Mouse (Mus musculus) intestine, embryonic 15.5 days (tissue): Measurements from ENCODE around the gene Rc3h1. TPM values are rescaled to one million over a fixed set of nuclear protein-coding genes. Genes with fewer than 3 reads are reported as not detected.
A peak's percentile ranks its signal among the peaks of the same experiment; 100 is the strongest.
"Not testable (repeated sequence)": the region's sequence is repeated elsewhere in the genome, so short reads cannot be mapped to it uniquely, and the experiment has no call there.

ENCODE experiments used
- ATAC-seq: fragments of 200-750 bp; cut with Nextera tagmentation; 2 replicates; pipeline ENCODE4 v1.8.0; 2017; ENCODE audit warnings: moderate TSS enrichment, moderate library complexity
- H3K27ac ChIP-seq: fragments of 300-500 bp; sonication (generic); 2 replicates; pipeline ENCODE4 v1.5.1; 2015; ENCODE audit warnings: mild to moderate bottlenecking, inconsistent platforms
- H3K27me3 ChIP-seq: fragments of 300-500 bp; sonication (generic); replicated peaks from 2 replicates; pipeline ENCODE4 v1.6.1; 2015; ENCODE audit warnings: inconsistent platforms
- H3K36me3 ChIP-seq: fragments of 300-500 bp; sonication (generic); 2 replicates; pipeline ENCODE4 v1.6.1; 2015; ENCODE audit warnings: inconsistent platforms
- H3K4me1 ChIP-seq: fragments of 300-500 bp; sonication (generic); replicated peaks from 2 replicates; pipeline ENCODE4 v1.6.1; 2015; ENCODE audit warnings: inconsistent platforms
- H3K4me2 ChIP-seq: fragments of 300-500 bp; sonication (generic); replicated peaks from 2 replicates; pipeline ENCODE4 v1.6.1; 2015; ENCODE audit warnings: mild to moderate bottlenecking, inconsistent platforms
- H3K4me3 ChIP-seq: fragments of 300-500 bp; sonication (generic); replicated peaks from 2 replicates; pipeline ENCODE4 v1.5.1; 2015; ENCODE audit warnings: inconsistent platforms
- H3K9ac ChIP-seq: fragments of 300-500 bp; sonication (generic); 2 replicates; pipeline ENCODE4 v1.6.1; 2015; ENCODE audit warnings: inconsistent platforms
- H3K9me3 ChIP-seq: fragments of 300-500 bp; sonication (generic); 2 replicates; pipeline ENCODE4 v1.6.1; 2016; ENCODE audit warnings: inconsistent platforms
- WGBS: fragments of 180-500 bp; shearing (Covaris S2); methylation state at CpG from one replicate; pipeline ENCODE4 v1.1.7; 2015; 5-methylcytosine and 5-hydroxymethylcytosine counted together
- polyA plus RNA-seq: library from polyadenylated mRNA; unstranded; fragments of >200 nt; fragmentation: Nextera tagmentation; extraction: Ambion mirVana; gene quantifications from 2 replicates; pipeline ENCODE4 v1.2.1, GENCODE M21; 2015

Rc3h1 gene
- 7.5 and 8.0 TPM in 2 replicates for polyA plus RNA-seq

DNA sequence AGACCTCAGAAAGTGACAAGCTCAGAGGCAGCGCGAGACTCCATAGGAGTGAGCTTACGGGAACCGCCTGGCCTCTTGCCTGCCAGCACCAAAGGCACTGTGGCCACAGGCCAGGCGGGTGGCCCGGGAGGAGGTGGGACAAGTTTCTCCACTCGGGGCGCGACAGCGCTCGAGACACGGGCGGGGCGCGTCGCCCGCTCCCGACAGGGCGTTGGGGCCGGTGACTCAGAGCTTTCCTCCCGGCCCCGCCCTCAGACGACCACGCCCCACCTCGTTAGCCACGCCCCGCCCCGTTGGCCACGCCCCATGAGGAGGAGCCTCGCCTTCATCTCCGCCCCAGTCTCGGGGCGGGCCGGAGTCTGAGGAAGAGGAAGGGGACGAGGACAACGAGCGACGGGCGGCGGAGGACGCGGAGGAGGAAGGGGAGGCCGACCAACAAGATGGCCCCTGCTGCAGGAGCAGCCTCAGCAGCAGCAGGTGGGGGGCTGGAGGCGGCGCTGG, at the start of gene Rc3h1:
TSS of gene Rc3h1 (plus strand) at position 362 of the 501 bp plus-strand sequence.
- Histone ChIP-seq H3K4me1 (no peaks in the 10 kb centered on the region), H3K9me3 (no peaks in the 10 kb centered on the region), H3K27me3 (no peaks in the 10 kb centered on the region), H3K4me3 (peak within 1 kb of the TSS; percentile 99), H3K9ac (peak within 1 kb of the TSS; percentile 98), H3K27ac (peak within 1 kb of the TSS; percentile 91), H3K4me2 (peak within 1 kb of the TSS; percentile 59), H3K36me3 (no peaks in the 10 kb centered on the region)
- WGBS = 0% methylated on average over 45 of the region's 45 CpGs
- peak; percentile 96 for ATAC-seq

DNA sequence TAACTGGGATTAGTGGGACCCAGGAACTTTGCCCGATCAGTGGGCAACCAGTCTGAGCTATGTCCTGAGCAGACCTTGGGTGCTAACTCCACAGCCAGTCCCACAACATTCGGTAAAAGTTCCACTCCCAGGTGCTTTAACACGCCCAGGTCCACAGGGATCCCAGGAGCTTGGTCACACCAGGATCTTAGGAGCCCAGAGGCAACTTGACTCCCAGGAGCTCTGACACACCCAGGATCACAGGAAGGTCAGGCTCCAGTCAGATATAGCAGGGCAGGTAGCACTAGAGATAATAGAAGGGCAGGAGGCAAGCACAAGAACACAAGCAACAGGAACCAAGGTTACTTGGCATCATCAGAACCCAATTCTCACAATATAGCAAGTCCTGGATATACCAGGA, 48.1 kb upstream of the Rc3h1 start:
- Histone ChIP-seq H3K4me3 (no peak overlapping the region), H3K4me1 (no peaks in the 10 kb centered on the region), H3K27me3 (no peaks in the 10 kb centered on the region), H3K36me3 (no peaks in the 10 kb centered on the region), H3K9ac (no peak overlapping the region), H3K4me2 (no peak overlapping the region), H3K27ac (no peak overlapping the region), H3K9me3 (no peaks in the 10 kb centered on the region)
- 71% methylated on average over 3 of the region's 3 CpGs for WGBS
- peak; percentile 58 for ATAC-seq

DNA sequence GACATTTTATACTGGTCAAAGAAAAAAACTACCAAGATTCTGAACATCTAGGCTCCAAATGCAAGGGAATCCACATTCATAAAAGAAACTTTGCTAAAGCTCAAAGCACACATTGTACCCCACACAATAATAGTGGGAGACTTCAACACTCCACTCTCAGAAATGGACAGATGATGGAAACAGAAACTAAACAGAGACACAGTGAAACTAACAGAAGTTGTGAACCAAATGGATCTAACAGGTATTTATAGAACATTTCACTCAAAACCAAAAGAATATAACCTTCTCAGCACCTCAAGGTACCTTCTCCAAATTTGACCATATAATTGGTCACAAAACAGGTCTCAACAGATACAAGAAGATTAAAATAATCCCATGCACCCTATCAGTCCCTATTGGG, 46.3 kb upstream of the Rc3h1 start:
- not testable (repeated sequence) for H3K4me3 ChIP-seq, ATAC-seq, H3K4me2 ChIP-seq, H3K9ac ChIP-seq, H3K9me3 ChIP-seq, H3K27me3 ChIP-seq, H3K36me3 ChIP-seq, H3K27ac ChIP-seq, H3K4me1 ChIP-seq

DNA sequence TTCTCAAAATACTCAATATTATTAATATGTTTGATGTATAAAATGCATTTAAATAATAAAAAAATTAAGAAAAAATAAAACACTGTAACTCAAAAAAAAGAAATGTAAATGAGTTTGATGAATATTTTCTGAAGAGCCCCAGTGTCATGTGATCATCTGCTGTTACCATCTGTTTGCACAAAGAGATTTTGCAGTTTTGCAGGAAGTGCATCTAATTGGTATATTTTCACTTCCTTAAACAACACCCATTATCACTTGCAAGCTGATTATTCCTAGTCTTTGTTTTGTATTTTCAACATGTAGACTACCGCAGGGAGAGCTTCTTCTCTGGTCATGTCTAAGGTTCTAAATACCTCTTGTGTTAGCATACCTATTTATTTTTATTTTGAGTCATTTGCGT, 45.1 kb upstream of the Rc3h1 start:
- no peak overlapping the region for H3K4me2 ChIP-seq
- no peaks in the 10 kb centered on the region for H3K27me3 ChIP-seq
- 92% methylated on average over 2 of the region's 2 CpGs for WGBS
- H3K27ac ChIP-seq = no peak overlapping the region
- H3K4me3 ChIP-seq = no peak overlapping the region
- ATAC-seq = no peak
- H3K4me1 ChIP-seq = no peaks in the 10 kb centered on the region
- no peaks in the 10 kb centered on the region for H3K9me3 ChIP-seq
- no peak overlapping the region for H3K9ac ChIP-seq
- no peaks in the 10 kb centered on the region for H3K36me3 ChIP-seq

DNA sequence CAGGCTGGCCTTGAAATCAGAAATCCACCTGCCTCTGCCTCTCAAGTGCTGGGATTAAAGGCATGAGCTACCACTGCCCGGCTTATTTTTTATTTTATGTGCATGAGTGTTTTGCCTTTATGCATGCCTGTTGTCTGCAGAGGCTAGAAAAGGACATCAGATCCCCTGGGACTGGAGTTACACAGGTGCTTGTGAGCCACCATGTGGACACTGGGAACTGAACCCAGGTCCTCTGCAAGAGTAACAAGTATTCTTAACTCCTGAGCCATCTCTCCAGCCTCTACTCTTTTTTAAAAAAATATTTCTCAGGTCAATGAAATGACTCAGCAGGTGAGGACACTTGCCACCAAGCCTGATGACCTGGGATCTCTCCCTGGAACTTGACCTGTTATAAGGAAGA, 44.6 kb upstream of the Rc3h1 start:
- ATAC-seq = no peak

DNA sequence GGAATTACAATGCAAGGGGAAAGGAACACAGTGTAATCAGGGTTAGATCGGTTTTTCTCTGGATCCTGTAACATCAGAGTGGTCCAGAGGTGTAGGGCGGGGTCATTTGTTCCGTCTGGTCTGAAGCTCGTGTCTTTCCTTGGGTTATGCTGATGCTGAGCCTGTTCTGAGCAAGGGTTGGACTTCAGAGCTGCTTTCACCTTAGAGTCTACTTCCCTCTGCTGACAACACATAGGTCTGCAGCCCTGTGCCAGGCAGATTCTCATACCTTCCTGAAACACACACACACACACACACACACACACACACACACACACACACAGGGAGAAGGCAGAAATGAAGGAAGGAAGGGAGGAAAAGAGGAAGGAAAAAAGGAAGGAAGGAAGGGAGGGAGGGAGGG, 43.2 kb upstream of the Rc3h1 start:
- Histone ChIP-seq H3K4me1 (no peaks in the 10 kb centered on the region), H3K4me3 (no peak overlapping the region), H3K36me3 (no peaks in the 10 kb centered on the region), H3K9ac (no peak overlapping the region), H3K9me3 (no peaks in the 10 kb centered on the region), H3K4me2 (no peak overlapping the region), H3K27me3 (no peaks in the 10 kb centered on the region), H3K27ac (no peak overlapping the region)
- WGBS = 53% methylated on average over 4 of the region's 4 CpGs
- ATAC-seq = peak; percentile 59; the same call in 1 of the 2 replicates

More for the DNA sequence above, 44.6 kb upstream of the Rc3h1 start:
- H3K27ac ChIP-seq = no peak overlapping the region
- H3K36me3 ChIP-seq = no peaks in the 10 kb centered on the region
- H3K4me2 ChIP-seq = no peak overlapping the region
- H3K4me3 ChIP-seq = no peak overlapping the region
- no peaks in the 10 kb centered on the region for H3K9me3 ChIP-seq
- H3K27me3 ChIP-seq = no peaks in the 10 kb centered on the region
- 88% methylated on average over 1 of the region's 1 CpGs for WGBS
- H3K9ac ChIP-seq = no peak overlapping the region
- H3K4me1 ChIP-seq = no peaks in the 10 kb centered on the region

DNA sequence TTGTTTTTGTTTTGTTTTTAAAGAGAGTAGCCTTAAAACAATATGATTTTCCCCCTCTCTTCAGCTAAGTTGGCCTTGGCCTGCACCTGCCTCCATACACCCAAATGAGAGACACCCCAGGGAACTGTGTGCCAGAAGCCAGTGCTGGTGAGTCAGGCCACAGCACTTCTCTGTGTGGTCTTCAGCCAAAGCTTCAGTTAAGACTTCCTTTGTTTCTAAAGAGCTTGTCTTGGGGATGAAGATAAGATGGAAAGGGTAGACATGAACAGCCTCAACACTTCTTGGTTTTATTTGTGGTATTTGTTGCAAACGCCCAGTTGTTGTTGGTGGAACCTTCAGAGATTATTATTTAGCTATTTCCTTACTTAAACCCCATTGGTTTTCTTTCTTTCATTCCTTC, 31.5 kb upstream of the Rc3h1 start:
- no peaks in the 10 kb centered on the region for H3K36me3 ChIP-seq
- no peak overlapping the region for H3K4me2 ChIP-seq
- no peak overlapping the region for H3K9ac ChIP-seq
- H3K9me3 ChIP-seq = no peaks in the 10 kb centered on the region
- no peaks in the 10 kb centered on the region for H3K4me1 ChIP-seq
- no peak overlapping the region for H3K4me3 ChIP-seq
- 89% methylated on average over 1 of the region's 1 CpGs for WGBS
- no peaks in the 10 kb centered on the region for H3K27me3 ChIP-seq
- no peak overlapping the region for H3K27ac ChIP-seq
- no peak for ATAC-seq

DNA sequence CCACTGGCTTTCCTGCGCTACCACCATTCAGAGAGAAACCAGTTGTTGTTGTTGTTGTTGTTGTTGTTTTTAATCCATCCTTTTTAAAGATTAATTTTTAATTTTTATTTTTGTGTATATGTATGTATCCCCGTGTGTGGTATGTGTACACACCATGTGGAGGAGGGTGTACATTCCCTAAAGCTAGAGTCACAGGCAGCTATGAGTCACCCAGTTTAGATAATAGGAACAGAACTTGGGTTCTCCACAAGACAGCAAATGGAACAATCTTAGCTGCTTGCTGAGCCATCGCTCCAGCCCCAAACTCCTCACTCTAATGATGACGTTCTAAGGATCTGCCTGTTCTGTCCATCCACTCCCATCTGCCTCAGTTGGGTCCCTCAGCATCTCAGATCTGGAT, 29.2 kb upstream of the Rc3h1 start:
- H3K27me3 ChIP-seq = no peaks in the 10 kb centered on the region
- 91% methylated on average over 4 of the region's 4 CpGs for WGBS
- H3K4me1 ChIP-seq = no peaks in the 10 kb centered on the region
- H3K4me3 ChIP-seq = no peak overlapping the region
- no peak overlapping the region for H3K9ac ChIP-seq
- H3K36me3 ChIP-seq = no peaks in the 10 kb centered on the region
- H3K4me2 ChIP-seq = no peak overlapping the region
- H3K9me3 ChIP-seq = no peaks in the 10 kb centered on the region
- no peak for ATAC-seq
- no peak overlapping the region for H3K27ac ChIP-seq

DNA sequence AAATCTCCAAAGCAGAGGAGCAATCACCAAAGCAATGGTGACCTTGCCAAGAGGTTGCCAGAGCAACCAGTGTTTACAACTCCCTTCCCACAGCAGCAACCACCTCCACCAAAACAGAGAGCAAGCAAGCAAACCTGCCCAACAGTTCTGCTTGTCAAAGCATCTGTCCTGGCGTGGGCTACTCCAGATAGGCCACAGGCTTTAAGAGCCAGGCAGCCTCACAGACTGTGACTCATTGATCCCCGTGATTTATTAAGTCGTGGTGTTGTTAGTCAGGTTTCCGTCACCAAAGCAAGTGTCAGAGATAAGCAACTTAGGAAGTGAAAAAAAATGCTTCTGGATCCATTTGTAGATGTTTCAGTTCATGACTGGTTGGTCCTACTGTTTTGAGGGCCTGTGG, 27.7 kb upstream of the Rc3h1 start:
- no peaks in the 10 kb centered on the region for H3K27me3 ChIP-seq
- H3K9me3 ChIP-seq = no peaks in the 10 kb centered on the region
- no peak overlapping the region for H3K27ac ChIP-seq
- WGBS = 31% methylated on average over 4 of the region's 4 CpGs
- H3K36me3 ChIP-seq = no peaks in the 10 kb centered on the region
- ATAC-seq = 0 out of 2 replicates have a peak, but pooled peaks have one; percentile 17
- no peak overlapping the region for H3K9ac ChIP-seq
- no peak overlapping the region for H3K4me2 ChIP-seq
- H3K4me1 ChIP-seq = no peaks in the 10 kb centered on the region
- H3K4me3 ChIP-seq = no peak overlapping the region

DNA sequence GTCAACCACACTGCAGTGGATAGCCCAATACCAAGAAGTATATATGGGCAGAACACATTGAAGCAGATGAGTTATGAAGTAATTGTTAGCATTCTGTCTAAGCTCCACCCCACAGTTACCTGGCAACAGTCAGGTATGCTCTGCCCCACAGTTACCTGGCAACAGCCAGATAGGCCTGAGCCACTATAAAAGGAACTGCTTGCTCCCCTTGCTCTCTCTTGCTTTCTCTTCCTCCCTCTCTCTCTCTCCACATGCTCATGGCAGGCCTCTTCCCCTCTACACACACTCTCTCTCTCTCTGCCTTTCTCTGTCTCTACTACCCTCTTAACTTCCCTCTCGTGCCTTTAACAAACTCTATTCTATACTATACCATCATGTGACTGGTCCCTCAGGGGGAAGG, 24.8 kb upstream of the Rc3h1 start:
- not testable (repeated sequence) for H3K27ac ChIP-seq, H3K4me2 ChIP-seq, H3K27me3 ChIP-seq, H3K9ac ChIP-seq, H3K36me3 ChIP-seq, H3K4me3 ChIP-seq, H3K9me3 ChIP-seq, H3K4me1 ChIP-seq
- 57% methylated on average over 1 of the region's 1 CpGs for WGBS
- ATAC-seq = peak; percentile 57; the same call in 1 of the 2 replicates

DNA sequence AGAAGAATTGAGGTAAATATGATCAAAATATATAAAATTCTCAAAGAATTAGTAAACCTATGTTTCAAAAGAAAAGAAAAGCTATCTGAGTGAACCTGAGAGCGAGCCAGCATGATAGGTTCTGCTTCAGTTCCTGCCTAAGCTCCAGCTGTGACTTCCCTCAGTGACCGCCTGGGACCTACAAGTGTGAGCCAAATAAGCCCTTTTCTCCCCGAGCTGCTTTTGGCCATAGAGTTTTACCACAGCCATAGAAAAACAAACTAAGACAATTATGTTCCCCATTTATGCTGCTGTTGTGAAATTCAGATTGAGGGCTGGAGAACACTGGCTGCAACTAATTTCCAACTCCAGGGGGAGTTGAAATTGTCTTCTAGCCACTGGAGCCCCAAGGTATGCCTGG, 24.2 kb upstream of the Rc3h1 start:
- no peaks in the 10 kb centered on the region for H3K9me3 ChIP-seq
- H3K27me3 ChIP-seq = no peaks in the 10 kb centered on the region
- 77% methylated on average over 3 of the region's 3 CpGs for WGBS
- H3K4me1 ChIP-seq = no peaks in the 10 kb centered on the region
- no peak overlapping the region for H3K27ac ChIP-seq
- no peak for ATAC-seq
- no peak overlapping the region for H3K4me3 ChIP-seq
- no peak overlapping the region for H3K9ac ChIP-seq
- no peaks in the 10 kb centered on the region for H3K36me3 ChIP-seq
- H3K4me2 ChIP-seq = no peak overlapping the region

DNA sequence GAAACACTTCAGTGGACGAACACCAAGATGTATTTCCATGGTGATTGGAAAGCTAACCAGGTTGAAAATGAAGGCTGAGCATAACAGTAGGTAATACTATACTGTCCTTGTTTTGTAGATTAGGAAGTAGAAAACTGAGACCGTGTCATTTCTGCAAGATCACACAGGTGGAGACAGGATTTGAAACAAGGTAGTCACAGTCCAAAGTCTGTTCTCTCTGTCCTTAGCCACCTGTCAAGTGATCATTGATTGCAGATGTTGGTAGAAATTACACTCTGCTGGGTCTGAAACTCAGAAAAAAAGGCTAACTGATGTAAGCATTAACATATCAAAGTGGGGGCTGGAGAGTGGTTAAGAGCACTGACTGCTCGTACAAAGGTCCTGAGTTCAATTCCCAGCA, 21.9 kb upstream of the Rc3h1 start:
- H3K27ac ChIP-seq = no peak overlapping the region

DNA sequence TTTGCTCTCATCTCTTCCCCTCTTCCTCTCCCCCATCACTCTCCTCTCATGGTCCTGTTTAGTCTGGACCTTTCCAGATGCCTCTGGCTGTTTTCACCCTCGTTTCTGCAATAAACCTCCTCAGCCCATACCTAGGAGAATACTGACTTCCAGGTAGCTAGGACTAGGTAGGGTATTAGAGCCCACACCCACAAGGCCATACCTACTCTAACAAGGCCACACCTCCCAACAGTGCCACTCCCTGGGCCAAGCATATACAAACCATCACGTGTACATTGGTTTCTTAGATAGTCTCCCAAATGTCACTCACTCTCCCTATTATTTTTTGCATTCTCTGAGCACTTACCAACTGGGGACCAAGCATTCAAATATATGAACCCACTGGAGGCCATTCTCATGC, 21.2 kb upstream of the Rc3h1 start:
- Histone ChIP-seq H3K27ac (no peak overlapping the region), H3K9ac (no peak overlapping the region), H3K4me1 (no peaks in the 10 kb centered on the region), H3K36me3 (no peaks in the 10 kb centered on the region), H3K4me3 (no peak overlapping the region), H3K9me3 (no peaks in the 10 kb centered on the region), H3K4me2 (no peak overlapping the region), H3K27me3 (no peaks in the 10 kb centered on the region)
- 47% methylated on average over 2 of the region's 2 CpGs for WGBS
- peak; percentile 60; the same call in 1 of the 2 replicates for ATAC-seq

More for the DNA sequence above, 21.9 kb upstream of the Rc3h1 start:
- no peaks in the 10 kb centered on the region for H3K36me3 ChIP-seq
- no peaks in the 10 kb centered on the region for H3K4me1 ChIP-seq
- 0 out of 2 replicates have a peak, but pooled peaks have one; percentile 41 for ATAC-seq
- no peak overlapping the region for H3K9ac ChIP-seq
- H3K9me3 ChIP-seq = no peaks in the 10 kb centered on the region
- 72% methylated on average over 3 of the region's 3 CpGs for WGBS
- H3K4me3 ChIP-seq = no peak overlapping the region
- no peak overlapping the region for H3K4me2 ChIP-seq
- no peaks in the 10 kb centered on the region for H3K27me3 ChIP-seq
